Mouse (Mus musculus) heart, postnatal 10 days (tissue): ENCODE measurements around the gene Ephb1. TPM values are rescaled to one million over a fixed set of nuclear protein-coding genes. Genes with fewer than 3 reads are reported as not detected.

ENCODE experiments used
- DNase-seq, 2 experiments: peaks; one replicate each; pipeline ENCODE4 v3.0.0; 2021
- intact Hi-C: fragments of 180-260 bp; cut with DNase I; formaldehyde crosslinking; loops from one replicate; pipeline ENCODE4 v1.15.1; 2025
- total RNA-seq, 2 experiments: library from RNA; stranded (reverse); gene quantifications; 2 replicates each; pipeline ENCODE4 v1.2.3; 2021

The Ephb1 gene
- 10 to 100 TPM in 1 of 2 experiments, 1 to 10 TPM in 1; 9.1 to 10.5 TPM for total RNA-seq

DNA sequence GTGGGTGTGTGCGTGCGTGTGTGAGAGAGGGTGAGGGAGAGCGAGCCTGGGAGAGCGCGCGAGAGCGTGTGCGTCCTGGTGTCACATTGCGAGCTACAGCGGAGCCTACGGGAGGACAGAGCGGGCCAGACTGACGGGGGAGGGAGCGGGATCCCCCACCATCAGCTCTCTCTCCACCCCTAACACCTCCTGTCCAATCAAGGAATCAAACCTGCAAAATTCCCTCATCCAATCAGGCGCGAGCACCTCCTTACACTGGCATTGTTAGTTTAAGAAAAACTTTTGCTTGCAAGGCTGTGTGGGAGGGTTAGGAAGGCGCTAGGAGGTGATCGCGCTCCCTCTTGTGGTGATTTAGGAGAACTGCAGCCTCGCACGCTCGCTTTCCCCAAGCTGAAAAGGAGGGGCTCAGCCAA, at the start of gene Ephb1:
Gene Ephb1, minus strand, starts transcription at position 133 of the 413 bp plus-strand sequence.
- intact Hi-C loops = loop anchor here (1.0 to 10.0 kb wide), 5 partner anchors 47 to 1172 kb away; no protein-coding TSS in a partner anchor
- peak; percentile 88 to 91 for DNase-seq

- peak; percentile 55 to 69 for DNase-seq
- intact Hi-C loops = loop anchor here (1.0 to 5.0 kb wide), 2 partner anchors 109 to 142 kb away; no protein-coding TSS in a partner anchor
These were observed 48.9 kb upstream of the Ephb1 start for GRCm38 (mm10) chr9:102403086-102404021.

GRCm38 (mm10) chr9:102402671-102403070, 48.2 kb upstream of the Ephb1 start:
- DNase-seq = no peak
- intact Hi-C loops = loop anchor here (1.0 to 5.0 kb wide), 2 partner anchors 110 to 143 kb away; no protein-coding TSS in a partner anchor

DNA sequence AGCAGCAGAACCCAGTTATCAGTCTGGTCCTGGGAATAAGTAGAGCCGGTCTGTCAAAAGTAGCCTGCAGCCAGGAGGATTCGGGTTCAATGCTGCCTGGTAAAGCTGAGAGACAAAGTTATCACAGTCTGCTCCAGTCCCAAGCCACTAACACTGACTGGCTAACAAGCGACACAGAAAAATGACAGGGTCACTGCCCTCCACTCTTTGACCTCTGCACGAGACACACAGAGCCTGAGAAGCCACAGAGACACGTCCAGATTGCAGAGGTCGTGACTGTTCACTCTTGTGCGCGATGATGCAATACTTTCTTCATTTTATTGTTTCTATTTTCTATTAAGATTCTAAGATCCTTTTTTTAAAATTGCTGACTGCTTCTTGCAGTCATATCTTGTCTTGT, 33.8 kb upstream of the Ephb1 start:
- intact Hi-C loops = no loop called here
- no peak for DNase-seq

- intact Hi-C loops = no loop called here
- no peak for DNase-seq
These were observed 32.3 kb upstream of the Ephb1 start for GRCm38 (mm10) chr9:102386816-102387215.

GRCm38 (mm10) chr9:102380235-102380634, 25.7 kb upstream of the Ephb1 start:
- DNase-seq = no peak
- intact Hi-C loops = no loop called here

GRCm38 (mm10) chr9:102374661-102375060, 20.2 kb upstream of the Ephb1 start:
- DNase-seq = no peak
- intact Hi-C loops = no loop called here

DNA sequence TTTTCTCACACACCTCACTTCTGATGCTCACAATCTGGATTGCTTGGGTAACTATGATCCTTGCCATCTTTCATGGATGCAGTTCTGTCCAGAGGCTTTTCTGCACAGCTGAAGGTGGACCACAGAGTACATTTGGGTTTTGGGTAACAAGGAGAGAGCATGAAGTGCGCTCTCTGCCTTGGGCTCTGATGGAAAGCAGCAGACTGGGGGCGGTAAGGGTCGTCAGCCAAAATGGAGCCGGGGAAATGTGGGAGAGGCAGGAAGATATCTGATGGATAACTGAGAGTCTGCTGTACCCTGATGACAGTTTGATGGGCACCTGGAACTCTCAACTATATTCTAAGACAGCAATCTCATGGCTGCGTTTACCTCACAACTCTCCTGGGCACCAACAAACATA, 19.4 kb upstream of the Ephb1 start:
- intact Hi-C loops = no loop called here
- no peak for DNase-seq

GRCm38 (mm10) chr9:102371936-102372335, 17.4 kb upstream of the Ephb1 start:
- DNase-seq = no peak
- intact Hi-C loops = no loop called here

DNA sequence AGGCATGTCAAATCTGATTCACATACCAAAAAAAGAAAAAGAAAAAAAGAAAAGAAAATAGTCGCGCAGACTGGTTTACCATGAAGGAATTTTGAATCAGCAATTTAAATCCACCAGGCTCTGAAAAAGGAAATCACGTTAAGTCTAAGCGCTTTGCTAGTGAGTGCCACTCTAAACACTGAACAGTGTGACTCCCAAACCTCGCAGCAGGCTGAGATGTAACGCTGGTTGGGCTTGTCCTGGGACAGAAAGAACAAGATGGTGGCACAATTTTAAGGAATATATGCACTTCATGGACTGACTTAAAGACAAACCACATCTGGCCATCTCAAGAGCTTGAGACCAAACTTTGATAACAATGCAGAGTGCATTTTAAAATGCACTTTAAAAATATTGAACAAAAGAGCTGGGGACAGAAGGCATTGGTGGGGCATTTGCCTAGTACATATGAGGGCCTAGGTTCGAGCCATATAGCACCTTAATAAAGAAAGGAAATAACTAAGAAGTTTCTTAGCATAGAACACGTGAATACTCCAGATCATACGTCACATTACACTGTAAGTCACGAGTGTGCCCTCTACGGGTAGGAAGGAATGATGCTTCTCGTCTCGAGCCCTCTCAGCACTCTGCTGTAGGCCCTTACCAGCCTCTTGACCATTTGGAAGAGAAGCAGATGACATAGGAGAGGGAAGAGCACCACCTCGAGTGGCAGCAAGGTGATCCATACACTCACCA, 16.7 kb upstream of the Ephb1 start:
- intact Hi-C loops = no loop called here
- DNase-seq = no peak

DNA sequence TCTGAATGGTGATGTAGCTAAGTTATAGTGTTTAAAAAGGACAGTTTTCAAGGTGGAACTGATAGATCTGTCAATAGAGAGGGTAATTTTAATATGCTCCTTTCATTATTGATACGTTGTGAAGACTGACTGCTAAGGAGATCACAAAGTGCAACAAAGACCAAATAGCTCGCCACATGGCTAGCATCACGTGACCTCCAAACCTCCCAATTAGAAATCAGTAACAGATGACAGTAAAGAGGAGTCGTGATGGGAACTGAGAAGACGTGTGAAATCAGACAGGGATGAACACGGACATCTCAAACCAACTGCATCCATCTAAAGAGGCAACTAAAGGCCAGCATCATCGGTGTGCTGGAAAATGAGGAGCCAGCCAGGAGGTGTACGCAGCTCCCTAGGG, 15.6 kb upstream of the Ephb1 start:
- no peak for DNase-seq
- intact Hi-C loops = no loop called here

DNA sequence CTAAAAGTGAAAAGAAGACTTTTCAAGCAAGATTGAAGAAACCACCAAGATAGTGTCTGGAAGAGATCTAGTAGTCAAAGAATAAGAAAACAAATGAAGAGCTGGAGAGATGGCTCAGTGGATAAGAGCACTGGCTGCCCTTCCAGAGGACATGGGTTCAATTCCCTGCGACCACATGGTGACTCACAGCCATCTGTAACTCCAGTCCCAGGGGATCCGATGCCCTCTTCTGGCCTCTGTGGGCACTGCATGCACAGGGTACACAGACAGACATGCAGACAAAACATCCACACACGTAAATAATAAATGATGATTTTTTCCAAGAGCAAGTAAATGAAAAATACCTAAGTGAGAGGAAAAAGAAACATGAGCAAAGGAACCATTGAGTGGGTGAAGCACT, 14.6 kb upstream of the Ephb1 start:
- DNase-seq = no peak
- intact Hi-C loops = no loop called here

- intact Hi-C loops = no loop called here
- no peak for DNase-seq
These were observed 13.3 kb upstream of the Ephb1 start for GRCm38 (mm10) chr9:102367796-102368195.

DNA sequence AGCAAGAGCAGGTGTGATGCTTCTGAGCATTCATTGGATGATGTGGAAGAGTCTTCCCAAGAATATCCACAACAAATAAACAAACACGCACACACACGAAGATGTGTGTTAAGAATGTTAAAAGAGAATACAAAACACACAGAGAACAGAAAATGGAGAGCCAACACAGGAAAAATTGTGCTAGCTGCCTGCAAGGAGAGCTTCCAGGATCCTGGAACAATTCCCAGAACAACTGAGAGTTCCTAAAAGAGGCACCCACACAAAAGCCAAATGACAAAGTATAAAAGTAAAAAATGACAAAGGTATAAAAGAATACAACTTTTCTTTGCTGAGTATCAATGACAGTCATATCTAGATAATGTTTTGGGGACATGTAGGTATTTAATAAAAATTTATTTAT, 11.0 kb upstream of the Ephb1 start:
- intact Hi-C loops = no loop called here
- DNase-seq = no peak

DNA sequence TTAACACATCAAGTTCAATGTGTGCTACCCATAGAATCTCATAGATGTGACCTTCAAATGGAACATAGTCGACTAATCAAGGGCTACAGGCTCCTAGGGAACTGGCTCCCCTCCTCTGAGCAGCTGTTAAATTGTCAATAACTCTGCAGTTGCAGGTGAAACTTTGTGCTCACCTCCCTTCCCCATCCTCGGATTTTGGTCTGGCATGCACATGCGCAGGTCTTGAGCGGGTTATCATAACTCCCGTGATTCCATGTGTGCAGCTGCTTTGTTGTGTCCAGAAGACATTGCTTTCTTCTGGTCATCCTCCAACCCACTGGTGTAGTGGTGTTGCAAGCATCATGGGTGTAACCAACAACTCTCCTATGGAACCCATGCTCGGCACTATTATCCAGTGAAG, 4.8 kb upstream of the Ephb1 start:
- no peak for DNase-seq
- intact Hi-C loops = loop anchor here (10.0 kb wide), 1 partner anchor 325 kb away; no protein-coding TSS in a partner anchor

- intact Hi-C loops = loop anchor here (10.0 kb wide), 1 partner anchor 324 kb away; no protein-coding TSS in a partner anchor
- no peak for DNase-seq
These were observed 4.2 kb upstream of the Ephb1 start for GRCm38 (mm10) chr9:102358711-102359110.

DNA sequence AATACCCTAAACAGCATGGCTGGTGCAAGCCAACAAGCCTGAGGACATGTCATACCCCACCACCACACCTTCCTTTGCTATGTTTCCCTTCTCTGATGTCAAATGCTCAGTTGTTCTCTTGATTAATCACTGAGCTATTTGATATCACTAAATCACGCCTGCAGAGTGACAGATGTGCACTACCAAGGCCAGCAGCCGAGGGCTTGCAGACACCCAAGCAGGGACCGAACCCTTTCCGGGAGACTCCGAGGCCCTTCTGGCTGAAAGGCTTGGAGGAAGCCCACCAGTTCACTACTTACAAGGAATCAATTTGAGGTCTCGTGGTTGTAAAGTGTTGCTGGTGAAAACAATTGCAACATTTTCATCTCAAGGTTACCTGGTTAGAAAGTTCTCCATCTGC, 3.5 kb upstream of the Ephb1 start:
- no peak for DNase-seq
- intact Hi-C loops = loop anchor here (10.0 kb wide), 1 partner anchor 323 kb away; no protein-coding TSS in a partner anchor

- DNase-seq = no peak
These were observed 2.0 kb upstream of the Ephb1 start for GRCm38 (mm10) chr9:102356516-102356915.

DNA sequence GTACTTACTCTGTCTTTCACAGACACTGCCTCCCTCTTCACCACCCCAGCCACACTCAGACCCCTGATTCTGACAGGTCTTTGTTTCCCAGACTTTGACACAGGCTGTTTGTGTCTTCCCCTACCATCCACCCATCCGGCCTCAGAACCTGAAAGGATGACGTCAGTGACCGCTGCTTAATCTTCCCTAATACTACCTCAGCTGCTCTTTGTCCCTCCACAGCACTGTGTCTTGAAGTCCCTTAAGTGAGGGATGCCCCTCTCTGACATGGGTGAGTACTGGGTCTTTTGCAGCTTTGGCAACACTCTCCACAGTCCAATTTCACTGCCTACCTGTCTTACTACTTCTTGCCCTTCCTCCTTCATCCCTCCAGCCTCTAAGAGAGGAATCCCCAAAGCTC, 1.2 kb upstream of the Ephb1 start:
- no peak for DNase-seq
- intact Hi-C loops = loop anchor here (1.0 to 10.0 kb wide), 2 partner anchors 321 to 665 kb away; no protein-coding TSS in a partner anchor

More at GRCm38 (mm10) chr9:102356516-102356915, 2.0 kb upstream of the Ephb1 start:
- intact Hi-C loops = loop anchor here (10.0 kb wide), 1 partner anchor 322 kb away; no protein-coding TSS in a partner anchor

- peak; percentile 32 to 44 for DNase-seq
- intact Hi-C loops = loop anchor here (1.0 to 10.0 kb wide), 7 partner anchors 47 to 1172 kb away; no protein-coding TSS in a partner anchor
These were observed 629 bp downstream of the Ephb1 start for GRCm38 (mm10) chr9:102353636-102354491.
